Mouse (Mus musculus) ES-E14 (cell line): ENCODE measurements around the gene Lrrc9.

Source experiments
- MAFK ChIP-seq: IDR thresholded peaks from 2 replicates; pipeline ENCODE4 v1.6.1; 2014; ENCODE audit warnings: mild to moderate bottlenecking, low read depth, low read length, inconsistent platforms; ENCODE audit not compliant: insufficient read depth
- ZC3H11A ChIP-seq: IDR thresholded peaks from 2 replicates; pipeline ENCODE4 v1.6.1; 2012; ENCODE audit warnings: low read depth, mild to moderate bottlenecking, inconsistent platforms, low read length, borderline replicate concordance

GRCm38 (mm10) chr12:72564281-72564795, 122.7 kb downstream of the Lrrc9 start:
- no peak for TF ChIP-seq MAFK
- TF ChIP-seq ZC3H11A: no peak
